Mouse (Mus musculus) layer of hippocampus, adult 2 months (tissue): ENCODE results near the gene Cgrrf1. TPM values are rescaled to one million over a fixed set of nuclear protein-coding genes. Genes with fewer than 3 reads are reported as not detected.
"Not testable (repeated sequence)": the region's sequence is repeated elsewhere in the genome, so short reads cannot be mapped to it uniquely, and the experiment has no call there.

Experiments
- DNase-seq, 2 experiments: peaks; one replicate each; pipeline ENCODE4 v3.0.0; 2022; ENCODE audit warnings: low spot score in 2 of 2
- H3K27ac ChIP-seq: fragments of 200-600 bp; 2 replicates; pipeline ENCODE4 v1.8.1; 2022
- H3K4me3 ChIP-seq: fragments of 200-600 bp; 2 replicates; pipeline ENCODE4 v1.8.1; 2022; ENCODE audit warnings: mild to moderate bottlenecking
- CTCF ChIP-seq: fragments of 200-600 bp; conservative IDR thresholded peaks from 2 replicates; pipeline ENCODE4 v1.8.1; 2022; ENCODE audit warnings: antibody characterized with exemption, mild to moderate bottlenecking, moderate library complexity
- total RNA-seq, 2 experiments: library from RNA; stranded (reverse); gene quantifications; 2 replicates each; pipeline ENCODE4 v1.2.3; 2021

Gene Cgrrf1
- total RNA-seq, 2 experiments from 2014 or later, result 19.2 to 21.1 TPM

GRCm38 (mm10) chr14:46803791-46804190, 28.1 kb upstream of the Cgrrf1 start:
- no peak for DNase-seq
- TF ChIP-seq CTCF, result no peak
- Histone ChIP-seq H3K27ac (no peak overlapping the region), H3K4me3 (no peak overlapping the region)

- no peak overlapping the region for H3K4me3 ChIP-seq
- DNase-seq, result no peak
- no peak overlapping the region for H3K27ac ChIP-seq
- no peak for TF ChIP-seq CTCF
Measured at GRCm38 (mm10) chr14:46806186-46806585, 25.7 kb upstream of the Cgrrf1 start.

GRCm38 (mm10) chr14:46807927-46808326, 24.0 kb upstream of the Cgrrf1 start:
- TF ChIP-seq CTCF, result no peak
- H3K4me3 ChIP-seq, result no peak overlapping the region
- no peak overlapping the region for H3K27ac ChIP-seq
- no peak for DNase-seq

- no peak overlapping the region for H3K27ac ChIP-seq
- DNase-seq, result no peak
- no peak for TF ChIP-seq CTCF
- H3K4me3 ChIP-seq, result no peak overlapping the region
Measured at GRCm38 (mm10) chr14:46815640-46816039, 16.3 kb upstream of the Cgrrf1 start.

DNA sequence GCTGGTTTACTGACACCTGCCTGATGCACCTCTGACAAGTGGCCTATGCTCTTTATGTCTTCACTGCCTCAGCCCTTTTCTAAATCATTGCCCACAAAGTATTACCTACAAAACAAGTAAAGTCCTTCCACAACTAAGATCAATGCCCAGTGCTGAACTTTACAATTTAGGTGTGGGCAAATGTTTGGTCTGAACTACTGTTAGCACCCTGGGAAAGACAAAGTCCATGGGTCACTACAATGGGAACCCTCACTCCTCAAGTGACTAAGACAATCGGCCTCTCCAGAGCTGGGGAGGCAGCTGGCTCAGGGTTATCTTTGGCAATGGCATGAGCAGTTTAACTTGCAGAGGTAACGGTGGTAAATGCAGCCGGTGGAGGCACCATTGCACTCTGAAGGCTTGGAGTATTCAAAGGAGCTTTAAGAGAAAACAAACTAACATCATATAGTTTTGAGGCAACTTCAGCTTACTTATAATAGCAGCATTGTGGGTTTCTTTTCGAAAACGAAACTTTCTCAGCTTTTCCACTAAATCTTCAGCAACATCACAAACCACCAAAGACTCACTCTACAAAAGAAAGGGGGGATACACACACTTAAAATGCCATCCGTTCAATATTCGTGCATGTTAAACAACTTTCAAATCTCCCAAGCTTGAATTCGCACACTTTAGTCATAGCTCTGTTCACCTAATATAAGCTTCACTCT, 14.9 kb upstream of the Cgrrf1 start:
- no peak overlapping the region for H3K27ac ChIP-seq
- TF ChIP-seq CTCF, result no peak
- DNase-seq, result no peak
- no peak overlapping the region for H3K4me3 ChIP-seq

GRCm38 (mm10) chr14:46818743-46819142, 13.2 kb upstream of the Cgrrf1 start:
- no peak for DNase-seq
- Histone ChIP-seq H3K27ac (no peak overlapping the region), H3K4me3 (no peak overlapping the region)
- TF ChIP-seq CTCF, result no peak

- H3K27ac ChIP-seq, DNase-seq, H3K4me3 ChIP-seq: not testable (repeated sequence)
Measured at GRCm38 (mm10) chr14:46819961-46820360, 12.0 kb upstream of the Cgrrf1 start.

GRCm38 (mm10) chr14:46821271-46821872, 10.6 kb upstream of the Cgrrf1 start:
- TF ChIP-seq CTCF, result no peak
- peak overlapping the region; percentile 94 for H3K27ac ChIP-seq
- peak overlapping the region; percentile 91 for H3K4me3 ChIP-seq
- no peak for DNase-seq

- peak; percentile 65 for TF ChIP-seq CTCF
- peak; percentile 94 to 98 for DNase-seq
- Histone ChIP-seq H3K27ac (peak within 1 kb of the TSS; percentile 94), H3K4me3 (peak within 1 kb of the TSS; percentile 91)
Measured at GRCm38 (mm10) chr14:46821873-46822716, 9.8 kb upstream of the Cgrrf1 start, which contains the start of gene Gmfb. Gene Gmfb, minus strand, starts transcription at chr14:46822242.

- TF ChIP-seq CTCF, result no peak
- DNase-seq, result no peak
- no peak overlapping the region for H3K27ac ChIP-seq
- no peak overlapping the region for H3K4me3 ChIP-seq
Measured at GRCm38 (mm10) chr14:46823996-46824395, 7.9 kb upstream of the Cgrrf1 start.

DNA sequence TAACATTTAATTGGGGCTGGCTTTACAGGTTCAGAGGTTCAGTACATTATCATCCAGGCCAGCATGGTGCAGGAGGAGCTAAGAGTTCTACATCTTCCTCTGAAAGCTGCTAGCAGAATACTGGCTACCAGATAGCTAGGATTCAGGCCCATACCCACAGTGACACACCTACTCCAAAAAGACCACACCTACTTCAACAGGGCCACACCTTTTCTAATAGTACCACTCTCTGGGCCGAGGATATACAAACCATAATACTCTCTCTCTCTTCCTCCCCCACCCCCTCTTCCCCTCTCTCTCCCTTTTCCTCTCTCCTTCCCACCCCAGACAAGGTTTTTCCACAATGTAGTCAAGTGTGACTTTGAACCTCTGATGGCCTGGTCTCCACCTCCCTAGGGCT, 4.5 kb upstream of the Cgrrf1 start:
- H3K4me3 ChIP-seq, result no peak overlapping the region
- H3K27ac ChIP-seq, result no peak overlapping the region
- DNase-seq, result no peak
- no peak for TF ChIP-seq CTCF

GRCm38 (mm10) chr14:46831295-46831694, 630 bp upstream of the Cgrrf1 start:
- no peak for DNase-seq
- no peak for TF ChIP-seq CTCF
- Histone ChIP-seq H3K27ac (peak overlapping the region; percentile 87), H3K4me3 (peak overlapping the region; percentile 96)
